Mouse (Mus musculus): ENCODE measurements around the gene Fhit. TPM values are rescaled to one million over a fixed set of nuclear protein-coding genes. Genes with fewer than 3 reads are reported as not detected.

Gene Fhit
- polyA plus RNA-seq, 1 experiment from 2014 or later, result 1.6 TPM

- H3K9me3 ChIP-seq (replicated peaks), result no peaks in the 10 kb centered on the region
- H3K27ac ChIP-seq, result no peak overlapping the region
- no peak overlapping the region for H3K4me2 ChIP-seq
- ATAC-seq (ENCODE audit: low read depth) (no peak), DNase-seq (no peak)
- H3K36me3 ChIP-seq, result no peaks in the 10 kb centered on the region
- H3K4me3 ChIP-seq (replicated peaks), result no peak overlapping the region
- no peaks in the 10 kb centered on the region for H3K27me3 ChIP-seq
- H3K9ac ChIP-seq, result no peak overlapping the region
- H3K4me1 ChIP-seq (replicated peaks), result no peaks in the 10 kb centered on the region
- 59% methylated on average over 4 of the region's 4 CpGs for WGBS (ENCODE audit: insufficient replicate concordance)
These were observed 956.5 kb downstream of the Fhit start for GRCm38 (mm10) chr14:10205290-10205689.

- Histone ChIP-seq H3K27ac (no peak overlapping the region), H3K9me3 (replicated peaks) (no peaks in the 10 kb centered on the region), H3K4me2 (no peak overlapping the region), H3K4me1 (replicated peaks) (no peaks in the 10 kb centered on the region), H3K36me3 (no peaks in the 10 kb centered on the region), H3K9ac (no peak overlapping the region), H3K4me3 (replicated peaks) (no peak overlapping the region), H3K27me3 (no peaks in the 10 kb centered on the region)
- ATAC-seq (ENCODE audit: low read depth) (no peak), DNase-seq (no peak)
- 58% methylated on average over 5 of the region's 5 CpGs for WGBS (ENCODE audit: insufficient replicate concordance)
These were observed 967.7 kb downstream of the Fhit start for GRCm38 (mm10) chr14:10194130-10194529.

GRCm38 (mm10) chr14:10171761-10172160 is 990.1 kb downstream of the Fhit start:
- H3K9ac ChIP-seq, result no peak overlapping the region
- 72% methylated on average over 2 of the region's 2 CpGs for WGBS (ENCODE audit: insufficient replicate concordance)
- H3K36me3 ChIP-seq, result no peaks in the 10 kb centered on the region
- no peak overlapping the region for H3K4me3 ChIP-seq (replicated peaks)
- H3K27me3 ChIP-seq, result no peaks in the 10 kb centered on the region
- no peak overlapping the region for H3K27ac ChIP-seq
- ATAC-seq (ENCODE audit: low read depth) (no peak), DNase-seq (no peak)
- H3K9me3 ChIP-seq (replicated peaks), result no peaks in the 10 kb centered on the region
- no peak overlapping the region for H3K4me2 ChIP-seq
- H3K4me1 ChIP-seq (replicated peaks), result no peaks in the 10 kb centered on the region

- 63% methylated on average over 6 of the region's 6 CpGs for WGBS (ENCODE audit: insufficient replicate concordance)
- no peak for DNase-seq
- H3K9ac ChIP-seq, result no peak overlapping the region
These were observed 995.0 kb downstream of the Fhit start for GRCm38 (mm10) chr14:10166641-10167429.

GRCm38 (mm10) chr14:10149872-10150271 is 1012.0 kb downstream of the Fhit start:
- H3K4me3 ChIP-seq (replicated peaks), result no peak overlapping the region

More at GRCm38 (mm10) chr14:10166641-10167429, 995.0 kb downstream of the Fhit start:
- no peak for ATAC-seq (ENCODE audit: low read depth)
- H3K27ac ChIP-seq, result no peak overlapping the region
- no peak overlapping the region for H3K4me3 ChIP-seq (replicated peaks)
- no peaks in the 10 kb centered on the region for H3K36me3 ChIP-seq
- H3K4me2 ChIP-seq, result no peak overlapping the region
- H3K27me3 ChIP-seq, result no peaks in the 10 kb centered on the region
- no peaks in the 10 kb centered on the region for H3K9me3 ChIP-seq (replicated peaks)
- H3K4me1 ChIP-seq (replicated peaks), result no peaks in the 10 kb centered on the region

GRCm38 (mm10) chr14:10139311-10139710 is 1022.5 kb downstream of the Fhit start:
- Histone ChIP-seq H3K9me3 (replicated peaks) (no peaks in the 10 kb centered on the region), H3K4me3 (replicated peaks) (no peak overlapping the region), H3K9ac (no peak overlapping the region), H3K36me3 (no peaks in the 10 kb centered on the region), H3K27ac (no peak overlapping the region), H3K27me3 (no peaks in the 10 kb centered on the region), H3K4me2 (no peak overlapping the region), H3K4me1 (replicated peaks) (no peaks in the 10 kb centered on the region)
- DNase-seq (no peak), ATAC-seq (ENCODE audit: low read depth) (no peak)

More at GRCm38 (mm10) chr14:10149872-10150271, 1012.0 kb downstream of the Fhit start:
- ATAC-seq (ENCODE audit: low read depth), result no peak
- H3K27ac ChIP-seq, result no peak overlapping the region
- H3K27me3 ChIP-seq, result no peaks in the 10 kb centered on the region
- no peak overlapping the region for H3K4me2 ChIP-seq
- no peaks in the 10 kb centered on the region for H3K4me1 ChIP-seq (replicated peaks)
- H3K36me3 ChIP-seq, result no peaks in the 10 kb centered on the region
- DNase-seq, result no peak
- WGBS (ENCODE audit: insufficient replicate concordance), result 49% methylated on average over 5 of the region's 5 CpGs
- no peaks in the 10 kb centered on the region for H3K9me3 ChIP-seq (replicated peaks)
- no peak overlapping the region for H3K9ac ChIP-seq

- whole genome bisulfite sequencing (ENCODE audit: insufficient replicate concordance), result 68% methylated on average over 10 of the region's 10 CpGs
- Histone ChIP-seq H3K36me3 (no peaks in the 10 kb centered on the region), H3K27ac (no peak overlapping the region), H3K4me3 (replicated peaks) (no peak overlapping the region), H3K9ac (no peak overlapping the region), H3K27me3 (no peaks in the 10 kb centered on the region), H3K9me3 (replicated peaks) (no peaks in the 10 kb centered on the region), H3K4me2 (no peak overlapping the region), H3K4me1 (replicated peaks) (no peaks in the 10 kb centered on the region)
- ATAC-seq (ENCODE audit: low read depth) (no peak), DNase-seq (no peak)
These were observed 1028.0 kb downstream of the Fhit start for GRCm38 (mm10) chr14:10133873-10134272.

- Histone ChIP-seq H3K27me3 (no peaks in the 10 kb centered on the region), H3K27ac (no peak overlapping the region), H3K9me3 (replicated peaks) (no peaks in the 10 kb centered on the region), H3K4me3 (replicated peaks) (no peak overlapping the region), H3K4me1 (replicated peaks) (no peaks in the 10 kb centered on the region), H3K4me2 (no peak overlapping the region), H3K9ac (no peak overlapping the region), H3K36me3 (no peaks in the 10 kb centered on the region)
- ATAC-seq (ENCODE audit: low read depth) (no peak), DNase-seq (no peak)
- WGBS (ENCODE audit: insufficient replicate concordance), result 58% methylated on average over 4 of the region's 4 CpGs
These were observed 1032.2 kb downstream of the Fhit start for GRCm38 (mm10) chr14:10129675-10130074.

- ATAC-seq (ENCODE audit: low read depth) (no peak), DNase-seq (no peak)
- Histone ChIP-seq H3K4me3 (replicated peaks) (no peak overlapping the region), H3K4me2 (no peak overlapping the region), H3K27ac (no peak overlapping the region), H3K27me3 (no peaks in the 10 kb centered on the region), H3K36me3 (no peaks in the 10 kb centered on the region), H3K4me1 (replicated peaks) (no peaks in the 10 kb centered on the region), H3K9me3 (replicated peaks) (no peaks in the 10 kb centered on the region), H3K9ac (no peak overlapping the region)
- 53% methylated on average over 7 of the region's 7 CpGs for WGBS (ENCODE audit: insufficient replicate concordance)
These were observed 1032.7 kb downstream of the Fhit start for GRCm38 (mm10) chr14:10129088-10129487.

- no peaks in the 10 kb centered on the region for H3K36me3 ChIP-seq
- no peak overlapping the region for H3K4me2 ChIP-seq
- H3K4me1 ChIP-seq (replicated peaks), result no peaks in the 10 kb centered on the region
- H3K9ac ChIP-seq, result no peak overlapping the region
- H3K9me3 ChIP-seq (replicated peaks), result no peaks in the 10 kb centered on the region
- no peak overlapping the region for H3K4me3 ChIP-seq (replicated peaks)
- no peak overlapping the region for H3K27ac ChIP-seq
- no peaks in the 10 kb centered on the region for H3K27me3 ChIP-seq
- no peak for ATAC-seq (ENCODE audit: low read depth)
- DNase-seq, result no peak
These were observed 1035.3 kb downstream of the Fhit start for GRCm38 (mm10) chr14:10126536-10126935.

GRCm38 (mm10) chr14:10122176-10122575 is 1039.7 kb downstream of the Fhit start:
- H3K4me2 ChIP-seq, result no peak overlapping the region
- ATAC-seq (ENCODE audit: low read depth) (no peak), DNase-seq (no peak)
- H3K36me3 ChIP-seq, result no peaks in the 10 kb centered on the region
- H3K4me3 ChIP-seq (replicated peaks), result no peak overlapping the region
- H3K9me3 ChIP-seq (replicated peaks), result no peaks in the 10 kb centered on the region
- 58% methylated on average over 4 of the region's 4 CpGs for whole genome bisulfite sequencing (ENCODE audit: insufficient replicate concordance)
- no peak overlapping the region for H3K9ac ChIP-seq
- H3K27me3 ChIP-seq, result no peaks in the 10 kb centered on the region
- H3K27ac ChIP-seq, result no peak overlapping the region
- no peaks in the 10 kb centered on the region for H3K4me1 ChIP-seq (replicated peaks)

GRCm38 (mm10) chr14:10096236-10096635 is 1065.6 kb downstream of the Fhit start:
- Histone ChIP-seq H3K4me1 (replicated peaks) (no peaks in the 10 kb centered on the region), H3K9ac (no peak overlapping the region), H3K4me2 (no peak overlapping the region), H3K27ac (no peak overlapping the region), H3K36me3 (no peaks in the 10 kb centered on the region), H3K27me3 (no peaks in the 10 kb centered on the region), H3K9me3 (replicated peaks) (no peaks in the 10 kb centered on the region), H3K4me3 (replicated peaks) (no peak overlapping the region)
- no peak for ATAC-seq (ENCODE audit: low read depth)
- no peak for DNase-seq
- WGBS (ENCODE audit: insufficient replicate concordance), result 70% methylated on average over 2 of the region's 2 CpGs
